Mouse (Mus musculus): ENCODE data around the gene Mamld1. TPM values are rescaled to one million over a fixed set of nuclear protein-coding genes. Genes with fewer than 3 reads are reported as not detected.

The Mamld1 gene
- polyA plus RNA-seq, 1 experiment from 2014 or later = 3.1 TPM

GRCm38 (mm10) chrX:71149441-71150050 is 99.5 kb downstream of the Mamld1 start:
- Histone ChIP-seq H3K4me2 (no peak overlapping the region), H3K9ac (no peak overlapping the region), H3K27me3 (replicated peaks) (peaks cover 5% of the 10 kb centered on the region), H3K9me3 (replicated peaks) (no peaks in the 10 kb centered on the region), H3K4me3 (no peak overlapping the region), H3K27ac (ENCODE audit: poor library complexity, severe bottlenecking) (no peak overlapping the region), H3K36me3 (no peaks in the 10 kb centered on the region), H3K4me1 (replicated peaks) (no peaks in the 10 kb centered on the region)
- ATAC-seq (ENCODE audit: insufficient number of reproducible peaks, low FRiP score) = no peak
- WGBS = 27% methylated on average over 1 of the region's 1 CpGs

- WGBS = 67% methylated on average over 4 of the region's 4 CpGs
- Histone ChIP-seq H3K27me3 (replicated peaks) (peaks cover 5% of the 10 kb centered on the region), H3K4me1 (replicated peaks) (no peaks in the 10 kb centered on the region), H3K36me3 (no peaks in the 10 kb centered on the region), H3K27ac (ENCODE audit: poor library complexity, severe bottlenecking) (no peak overlapping the region), H3K4me3 (no peak overlapping the region), H3K9me3 (replicated peaks) (no peaks in the 10 kb centered on the region), H3K9ac (no peak overlapping the region), H3K4me2 (no peak overlapping the region)
- ATAC-seq (ENCODE audit: insufficient number of reproducible peaks, low FRiP score) = no peak
These were observed 100.5 kb downstream of the Mamld1 start for GRCm38 (mm10) chrX:71150551-71151001.

- no peak overlapping the region for H3K27ac ChIP-seq (ENCODE audit: poor library complexity, severe bottlenecking)
- WGBS = 87% methylated on average over 3 of the region's 3 CpGs
- no peaks in the 10 kb centered on the region for H3K9me3 ChIP-seq (replicated peaks)
- H3K4me2 ChIP-seq = no peak overlapping the region
- no peaks in the 10 kb centered on the region for H3K36me3 ChIP-seq
- H3K9ac ChIP-seq = no peak overlapping the region
- H3K27me3 ChIP-seq (replicated peaks) = 0 out of 2 replicates have a peak, but pooled peaks cover 5% of the 10 kb centered on the region
- H3K4me1 ChIP-seq (replicated peaks) = no peaks in the 10 kb centered on the region
- ATAC-seq (ENCODE audit: insufficient number of reproducible peaks, low FRiP score) = no peak
- H3K4me3 ChIP-seq = no peak overlapping the region
These were observed 131.5 kb downstream of the Mamld1 start for GRCm38 (mm10) chrX:71181526-71181925.

DNA sequence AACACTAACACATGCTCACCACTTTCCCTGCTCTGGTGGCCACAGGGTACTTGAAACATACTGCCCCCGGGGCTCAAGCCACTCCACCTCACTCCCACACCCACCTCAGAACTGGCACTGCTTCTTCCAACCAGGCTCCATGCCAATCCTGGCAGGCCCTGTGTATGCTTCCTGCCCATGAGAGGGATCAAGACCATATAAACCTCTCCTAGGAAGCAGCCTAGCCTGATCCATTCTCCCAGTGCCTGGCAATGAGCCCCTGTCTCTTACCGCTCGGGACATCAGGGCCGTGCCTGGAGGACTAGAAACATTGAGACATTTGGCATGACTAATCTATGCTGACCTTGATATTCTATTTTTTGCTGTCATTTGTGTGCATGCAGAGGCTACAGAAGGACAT is 133.6 kb downstream of the Mamld1 start:
- no peak for ATAC-seq (ENCODE audit: insufficient number of reproducible peaks, low FRiP score)
- Histone ChIP-seq H3K36me3 (no peaks in the 10 kb centered on the region), H3K4me3 (no peak overlapping the region), H3K9me3 (replicated peaks) (no peaks in the 10 kb centered on the region), H3K9ac (no peak overlapping the region), H3K27me3 (replicated peaks) (0 out of 2 replicates have a peak, but pooled peaks cover 8% of the 10 kb centered on the region), H3K27ac (ENCODE audit: poor library complexity, severe bottlenecking) (no peak overlapping the region), H3K4me1 (replicated peaks) (no peaks in the 10 kb centered on the region), H3K4me2 (no peak overlapping the region)
- WGBS = 80% methylated on average over 4 of the region's 4 CpGs

- Histone ChIP-seq H3K9me3 (replicated peaks) (no peaks in the 10 kb centered on the region), H3K4me2 (no peak overlapping the region), H3K27ac (ENCODE audit: poor library complexity, severe bottlenecking) (no peak overlapping the region), H3K36me3 (no peaks in the 10 kb centered on the region), H3K27me3 (replicated peaks) (0 out of 2 replicates have a peak, but pooled peaks cover 11% of the 10 kb centered on the region), H3K4me1 (replicated peaks) (no peaks in the 10 kb centered on the region), H3K4me3 (no peak overlapping the region), H3K9ac (no peak overlapping the region)
- 63% methylated on average over 1 of the region's 1 CpGs for WGBS
- ATAC-seq (ENCODE audit: insufficient number of reproducible peaks, low FRiP score) = no peak
These were observed 136.3 kb downstream of the Mamld1 start for GRCm38 (mm10) chrX:71186396-71186795.

DNA sequence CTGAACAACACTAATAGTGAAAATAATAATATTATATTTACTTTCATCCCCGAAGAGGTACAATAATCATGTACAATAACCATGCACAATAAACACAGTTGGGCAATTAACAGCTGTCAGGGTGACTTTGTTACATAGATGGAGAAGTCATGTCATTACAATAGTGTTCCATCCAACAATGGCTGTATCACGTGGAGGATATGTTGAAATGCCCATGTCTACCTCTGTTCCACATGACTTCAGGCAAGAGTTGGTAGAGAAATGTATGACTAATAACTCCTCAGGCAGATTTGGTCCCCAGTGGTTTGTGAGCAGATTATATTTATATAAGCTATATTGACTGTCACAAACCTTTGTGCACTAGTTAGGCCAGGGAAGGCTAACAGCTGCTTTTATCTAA is 154.7 kb downstream of the Mamld1 start:
- Histone ChIP-seq H3K9ac (no peak overlapping the region), H3K4me3 (no peak overlapping the region), H3K4me2 (no peak overlapping the region), H3K27ac (ENCODE audit: poor library complexity, severe bottlenecking) (no peak overlapping the region), H3K36me3 (no peaks in the 10 kb centered on the region), H3K9me3 (replicated peaks) (no peaks in the 10 kb centered on the region), H3K27me3 (replicated peaks) (no peaks in the 10 kb centered on the region), H3K4me1 (replicated peaks) (no peaks in the 10 kb centered on the region)
- 60% methylated on average over 2 of the region's 2 CpGs for WGBS
- ATAC-seq (ENCODE audit: insufficient number of reproducible peaks, low FRiP score) = no peak

Other genes with a start within 250 kb of the Mamld1 start
- gene Mtm1, start 160.5 kb downstream of the Mamld1 start, polyA plus RNA-seq (2016; fragmentation: Nextera tagmentation; extraction: Ambion mirVana) = 4.5 TPM in 2 replicates